Mouse (Mus musculus) urinary bladder, postnatal 25 days (tissue): ENCODE data around the gene Ipmk.
"Not testable (repeated sequence)": the region's sequence is repeated elsewhere in the genome, so short reads cannot be mapped to it uniquely, and the experiment has no call there.

Experiments
- DNase-seq: peaks from one replicate; pipeline ENCODE4 v3.0.0; 2022; ENCODE audit warnings: low spot score

The Ipmk gene

GRCm38 (mm10) chr10:71373706-71374105 lies 26.1 kb downstream of the Ipmk start:
- DNase-seq, result no peak

GRCm38 (mm10) chr10:71376014-71376413 lies 28.5 kb downstream of the Ipmk start:
- no peak for DNase-seq

GRCm38 (mm10) chr10:71380406-71380805 lies 32.8 kb downstream of the Ipmk start:
- DNase-seq, result no peak

GRCm38 (mm10) chr10:71381471-71382033 lies 34.0 kb downstream of the Ipmk start:
- no peak for DNase-seq

- no peak for DNase-seq
Observed at GRCm38 (mm10) chr10:71382109-71382508, 34.5 kb downstream of the Ipmk start.

- DNase-seq, result no peak
Observed at GRCm38 (mm10) chr10:71382858-71383551, 35.4 kb downstream of the Ipmk start.

GRCm38 (mm10) chr10:71383552-71383924 lies 36.0 kb downstream of the Ipmk start:
- not testable (repeated sequence) for DNase-seq

- DNase-seq, result no peak
Observed at GRCm38 (mm10) chr10:71384159-71385044, 36.8 kb downstream of the Ipmk start.

- no peak for DNase-seq
Observed at GRCm38 (mm10) chr10:71389311-71389710, 41.7 kb downstream of the Ipmk start.

- no peak for DNase-seq
Observed at GRCm38 (mm10) chr10:71398383-71399145, 51.0 kb downstream of the Ipmk start.

- DNase-seq, result no peak
Observed at GRCm38 (mm10) chr10:71399399-71399798, 51.8 kb downstream of the Ipmk start.

- no peak for DNase-seq
Observed at GRCm38 (mm10) chr10:71399987-71400386, 52.4 kb downstream of the Ipmk start.

- DNase-seq, result peak; percentile 19
Observed at GRCm38 (mm10) chr10:71400818-71401646, 53.5 kb downstream of the Ipmk start.

GRCm38 (mm10) chr10:71403638-71404037 lies 56.1 kb downstream of the Ipmk start:
- DNase-seq, result no peak

GRCm38 (mm10) chr10:71405523-71406217 lies 58.1 kb downstream of the Ipmk start:
- no peak for DNase-seq

GRCm38 (mm10) chr10:71409948-71410347 lies 62.4 kb downstream of the Ipmk start:
- no peak for DNase-seq

GRCm38 (mm10) chr10:71413401-71413800 lies 65.8 kb downstream of the Ipmk start:
- no peak for DNase-seq

- DNase-seq, result no peak
Observed at GRCm38 (mm10) chr10:71421531-71421930, 74.0 kb downstream of the Ipmk start.

- DNase-seq, result peak; percentile 58
Observed at GRCm38 (mm10) chr10:71422047-71423037, 74.8 kb downstream of the Ipmk start.
